Mouse (Mus musculus) CH12.LX (cell line): ENCODE measurements around the gene Smyd4. TPM values are rescaled to one million over a fixed set of nuclear protein-coding genes. Genes with fewer than 3 reads are reported as not detected.

Experiments used
- DNase-seq: peaks from one replicate; pipeline ENCODE4 v3.0.0-alpha.2; 2013; ENCODE audit errors: extremely low read depth
- H3K27ac ChIP-seq: 2 replicates; pipeline ENCODE4 v1.5.1; 2012; ENCODE audit warnings: low read depth, mild to moderate bottlenecking, control low read depth, moderate library complexity; ENCODE audit not compliant: insufficient read depth
- H3K27me3 ChIP-seq: replicated peaks from 2 replicates; pipeline ENCODE3; 2012; ENCODE audit warnings: inconsistent platforms
- H3K36me3 ChIP-seq, 2 experiments: replicated peaks in 1 of 2; 2 replicates each; pipeline versions ENCODE3 to v1.6.1; 2012; ENCODE audit warnings: inconsistent platforms in 1 of 2, low read length in 1 of 2, mild to moderate bottlenecking in 1 of 2, mixed read lengths in 1 of 2, moderate library complexity in 1 of 2; ENCODE audit not compliant: control insufficient read depth in 1 of 2, insufficient read depth in 1 of 2
- H3K4me1 ChIP-seq, 2 experiments: 2 replicates each; pipeline ENCODE4 v1.6.1; 2012; ENCODE audit warnings: inconsistent platforms in 1 of 2, moderate library complexity in 1 of 2; ENCODE audit not compliant: insufficient read depth in 2 of 2, control insufficient read depth in 1 of 2
- H3K4me2 ChIP-seq: 2 replicates; pipeline ENCODE4 v1.6.1; 2012; ENCODE audit warnings: low read depth, mild to moderate bottlenecking, control low read depth; ENCODE audit not compliant: poor library complexity, insufficient read depth, severe bottlenecking
- H3K4me3 ChIP-seq, 3 experiments: fragments of 150-350 bp in 1 of 3; sonication (generic) in 1 of 3; replicated peaks in 1 of 3; 2 replicates each; pipeline versions ENCODE3 to v1.5.1; 2011 to 2012; ENCODE audit warnings: low read depth in 2 of 3, low read length in 2 of 3, mild to moderate bottlenecking in 2 of 3, moderate library complexity in 2 of 3, control low read depth in 1 of 3, improper control_type of control experiment in 1 of 3, inconsistent platforms in 1 of 3, mixed read lengths in 1 of 3; ENCODE audit not compliant: poor library complexity in 1 of 3
- H3K79me2 ChIP-seq: replicated peaks from 2 replicates; pipeline ENCODE4 v1.6.1; 2012; ENCODE audit warnings: mild to moderate bottlenecking, moderate library complexity; ENCODE audit not compliant: control insufficient read depth, poor library complexity, insufficient read depth, severe bottlenecking; ENCODE audit errors: extremely low read depth
- H3K9ac ChIP-seq: 2 replicates; pipeline ENCODE4 v1.6.1; 2012; ENCODE audit warnings: low read depth, mild to moderate bottlenecking, control low read depth, moderate library complexity; ENCODE audit not compliant: insufficient read depth
- H3K9me3 ChIP-seq: replicated peaks from 2 replicates; pipeline ENCODE3; 2012; ENCODE audit warnings: low read length, inconsistent platforms, mixed read lengths
- CHD1 ChIP-seq: IDR thresholded peaks from 2 replicates; pipeline ENCODE4 v1.6.1; 2012; ENCODE audit warnings: low read depth, low read length, improper control_type of control experiment, inconsistent platforms
- E2F4 ChIP-seq: IDR thresholded peaks from 2 replicates; pipeline ENCODE4 v1.6.1; 2011; ENCODE audit warnings: low read depth, low read length, improper control_type of control experiment; ENCODE audit not compliant: insufficient replicate concordance
- ELF1 ChIP-seq: IDR thresholded peaks from 2 replicates; pipeline ENCODE4 v1.6.1; 2014; ENCODE audit warnings: low read depth, mild to moderate bottlenecking, inconsistent platforms, low read length, improper control_type of control experiment
- JUN ChIP-seq: IDR thresholded peaks from 2 replicates; pipeline ENCODE4 v1.6.1; 2011; ENCODE audit warnings: low read depth, mild to moderate bottlenecking, low read length, improper control_type of control experiment, moderate library complexity; ENCODE audit not compliant: insufficient read depth
- JUND ChIP-seq: conservative IDR thresholded peaks from 2 replicates; pipeline ENCODE4 v1.6.1; 2011; ENCODE audit warnings: low read depth, low read length, improper control_type of control experiment
- MAFK ChIP-seq: IDR thresholded peaks from 2 replicates; pipeline ENCODE4 v1.6.1; 2011; ENCODE audit warnings: low read length, improper control_type of control experiment; ENCODE audit not compliant: insufficient replicate concordance
- MAZ ChIP-seq: IDR thresholded peaks from 2 replicates; pipeline ENCODE4 v1.6.1; 2012; ENCODE audit warnings: low read depth, mild to moderate bottlenecking, inconsistent platforms, low read length, improper control_type of control experiment, moderate library complexity
- MEF2A ChIP-seq: IDR thresholded peaks from 2 replicates; pipeline ENCODE4 v1.6.1; 2014; ENCODE audit warnings: low read depth, mild to moderate bottlenecking, inconsistent platforms, low read length, improper control_type of control experiment, borderline replicate concordance
- MYC ChIP-seq: IDR thresholded peaks from 2 replicates; pipeline ENCODE4 v1.6.1; 2011; ENCODE audit warnings: low read depth, mild to moderate bottlenecking, improper control_type of control experiment, low read length
- NELFE ChIP-seq: IDR thresholded peaks from 2 replicates; pipeline ENCODE4 v1.6.1; 2011; ENCODE audit warnings: low read depth, low read length, improper control_type of control experiment
- PAX5 ChIP-seq: IDR thresholded peaks from 2 replicates; pipeline ENCODE4 v1.6.1; 2012; ENCODE audit warnings: low read length, inconsistent platforms, mixed read lengths
- POLR2AphosphoS2 ChIP-seq: IDR thresholded peaks from 2 replicates; pipeline ENCODE4 v1.6.1; 2011; ENCODE audit warnings: low read depth, low read length, improper control_type of control experiment
- RAD21 ChIP-seq: IDR thresholded peaks from 2 replicates; pipeline ENCODE4 v1.6.1; 2011; ENCODE audit warnings: low read depth, mild to moderate bottlenecking, low read length, improper control_type of control experiment, moderate library complexity
- SMC3 ChIP-seq: IDR thresholded peaks from 2 replicates; pipeline ENCODE4 v1.6.1; 2011; ENCODE audit warnings: low read depth, low read length, improper control_type of control experiment
- TBP ChIP-seq: conservative IDR thresholded peaks from 2 replicates; pipeline ENCODE4 v1.6.1; 2011; ENCODE audit warnings: low read depth, low read length, improper control_type of control experiment
- USF2 ChIP-seq: conservative IDR thresholded peaks from 2 replicates; pipeline ENCODE4 v1.6.1; 2011; ENCODE audit warnings: low read depth, low read length, improper control_type of control experiment
- ZC3H11A ChIP-seq: IDR thresholded peaks from 2 replicates; pipeline ENCODE4 v1.6.1; 2012; ENCODE audit warnings: low read depth, mild to moderate bottlenecking, inconsistent platforms, low read length, improper control_type of control experiment
- ZMIZ1 ChIP-seq: IDR thresholded peaks from 2 replicates; pipeline ENCODE4 v1.6.1; 2012; ENCODE audit warnings: low read depth, mild to moderate bottlenecking, inconsistent platforms, low read length, improper control_type of control experiment
- ZNF384 ChIP-seq: IDR thresholded peaks from 2 replicates; pipeline ENCODE4 v1.6.1; 2012; ENCODE audit warnings: low read depth, low read length, improper control_type of control experiment, inconsistent platforms
- dilution Hi-C: fragments of 300-500 bp; cut with MboI; formaldehyde crosslinking; loops from 2 replicates; pipeline ENCODE4 v1.14.3; 2020; ENCODE audit warnings: low sequenced_read_pairs; ENCODE audit not compliant: extremely low pct_unique_long_range_greater_than_20kb, extremely low pct_ligation_motif_present
- in situ Hi-C: fragments of 300-500 bp; cut with MboI; formaldehyde crosslinking; loops from 3 replicates; pipeline ENCODE4 v1.14.3; 2019; ENCODE audit warnings: low sequenced_read_pairs, low pct_ligation_motif_present, low pct_unique_long_range_greater_than_20kb, mixed read lengths
- polyA plus RNA-seq: library from polyadenylated mRNA; unstranded; fragments of >175 nt; gene quantifications from 2 replicates; pipeline ENCODE4 v1.2.1, GENCODE M21; 2012; ENCODE audit warnings: low read depth; ENCODE audit not compliant: insufficient read length
- total RNA-seq, 2 experiments: library from RNA; depleted of rRNA; stranded (reverse); fragments of 300-350 nt in 1 of 2; fragments of >200 nt in 1 of 2; gene quantifications; 2 replicates each; pipeline ENCODE4 v1.2.3; 2012 to 2014

Smyd4 gene
- total and polyA plus RNA-seq, 3 experiments = 11.8 to 15.4 (median 13.9) TPM

GRCm38 (mm10) chr11:75420810-75421374, 72.7 kb downstream of the Smyd4 start:
- no peaks in the 10 kb centered on the region for H3K27me3 ChIP-seq
- H3K9me3 ChIP-seq = no peaks in the 10 kb centered on the region
- no peak overlapping the region for H3K9ac ChIP-seq
- dilution Hi-C loops = no loop called here
- TF ChIP-seq ZC3H11A (no peak), ZNF384 (no peak), JUND (no peak), PAX5 (no peak), ELF1 (no peak)
- H3K4me1 ChIP-seq = peaks cover 13 to 36% of the 10 kb centered on the region in 2 experiments
- H3K4me2 ChIP-seq = no peak overlapping the region
- no peak overlapping the region for H3K27ac ChIP-seq
- H3K79me2 ChIP-seq = no peaks in the 10 kb centered on the region
- H3K36me3 ChIP-seq = peaks cover 0 to 14% of the 10 kb centered on the region in 2 experiments
- no peak for DNase-seq
- in situ Hi-C loops = no loop called here
- H3K4me3 ChIP-seq = no peak overlapping the region

- TF ChIP-seq PAX5 = no peak
- no peak for TF ChIP-seq ZC3H11A
- Histone ChIP-seq H3K4me1 (peaks cover 7 to 33% of the 10 kb centered on the region in 2 experiments; a peak in 3 of 4 replicates), H3K9ac (no peak overlapping the region), H3K4me3 (no peak overlapping the region), H3K9me3 (no peaks in the 10 kb centered on the region), H3K27ac (no peak overlapping the region), H3K4me2 (no peak overlapping the region), H3K36me3 (peaks cover 0 to 14% of the 10 kb centered on the region in 2 experiments), H3K27me3 (no peaks in the 10 kb centered on the region), H3K79me2 (no peaks in the 10 kb centered on the region)
- DNase-seq = no peak
- dilution Hi-C loops (no loop called here), in situ Hi-C loops (no loop called here)
Observed at GRCm38 (mm10) chr11:75421375-75422012, 73.3 kb downstream of the Smyd4 start.

GRCm38 (mm10) chr11:75422013-75422792, 74.0 kb downstream of the Smyd4 start, which contains the start of gene Serpinf1:
Gene Serpinf1 (minus strand): TSS chr11:75422701.
- H3K9ac ChIP-seq = no peak within 1 kb of the TSS
- H3K4me1 ChIP-seq = peaks cover 3 to 27% of the 10 kb centered on the region in 2 experiments; a peak in 3 of 4 replicates
- H3K79me2 ChIP-seq = no peaks in the 10 kb centered on the region
- no peak within 1 kb of the TSS for H3K4me2 ChIP-seq
- no peak within 1 kb of the TSS for H3K4me3 ChIP-seq
- dilution Hi-C loops = no loop called here
- no peaks in the 10 kb centered on the region for H3K27me3 ChIP-seq
- DNase-seq = no peak
- TF ChIP-seq TBP (no peak), MAZ (no peak), MEF2A (no peak), MYC (no peak), ZMIZ1 (no peak), CHD1 (no peak), RAD21 (no peak), USF2 (no peak), POLR2AphosphoS2 (no peak), E2F4 (no peak), PAX5 (no peak), SMC3 (no peak), NELFE (no peak), JUN (no peak), MAFK (no peak)
- no peak within 1 kb of the TSS for H3K27ac ChIP-seq
- no peaks in the 10 kb centered on the region for H3K9me3 ChIP-seq
- in situ Hi-C loops = no loop called here
- H3K36me3 ChIP-seq = peaks cover 0 to 14% of the 10 kb centered on the region in 2 experiments
